Mouse (Mus musculus) naive thymus-derived CD4-positive, alpha-beta T cell, adult 2 months (primary cell): Measurements from ENCODE around the gene Fuca2.
"Not testable (repeated sequence)": the region's sequence is repeated elsewhere in the genome, so short reads cannot be mapped to it uniquely, and the experiment has no call there.

Experiments
- DNase-seq: peaks from one replicate; pipeline ENCODE4 v3.0.0-alpha.2; 2011; ENCODE audit warnings: low read depth

Fuca2 gene

GRCm38 (mm10) chr10:13499331-13499730 lies at the start of gene Fuca2:
TSS of gene Fuca2 (plus strand) at chr10:13499540.
- DNase-seq: peak; percentile 22

GRCm38 (mm10) chr10:13451640-13452039 lies 47.7 kb upstream of the Fuca2 start:
- no peak for DNase-seq

- peak; percentile 29 for DNase-seq
These were observed 45.9 kb upstream of the Fuca2 start for GRCm38 (mm10) chr10:13453200-13453990.

GRCm38 (mm10) chr10:13464295-13464694 lies 35.0 kb upstream of the Fuca2 start:
- DNase-seq: not testable (repeated sequence)

GRCm38 (mm10) chr10:13466925-13467324 lies 32.4 kb upstream of the Fuca2 start:
- peak; percentile 27 for DNase-seq

GRCm38 (mm10) chr10:13468025-13468529 lies 31.3 kb upstream of the Fuca2 start:
- not testable (repeated sequence) for DNase-seq

GRCm38 (mm10) chr10:13470236-13470635 lies 29.1 kb upstream of the Fuca2 start:
- DNase-seq: no peak

GRCm38 (mm10) chr10:13473287-13473832 lies 26.0 kb upstream of the Fuca2 start:
- DNase-seq: no peak

- peak; percentile 62 for DNase-seq
These were observed 25.3 kb upstream of the Fuca2 start, which contains the start of gene Phactr2 for GRCm38 (mm10) chr10:13473833-13474567. TSS of gene Phactr2 (minus strand) at chr10:13474412.

GRCm38 (mm10) chr10:13474568-13474955 lies 24.8 kb upstream of the Fuca2 start:
- no peak for DNase-seq

GRCm38 (mm10) chr10:13475121-13475520 lies 24.2 kb upstream of the Fuca2 start:
- peak; percentile 31 for DNase-seq

- DNase-seq: no peak
These were observed 20.0 kb upstream of the Fuca2 start for GRCm38 (mm10) chr10:13479341-13479740.

- no peak for DNase-seq
These were observed 13.4 kb upstream of the Fuca2 start for GRCm38 (mm10) chr10:13485958-13486357.

- no peak for DNase-seq
These were observed 9.7 kb upstream of the Fuca2 start for GRCm38 (mm10) chr10:13489671-13490070.

GRCm38 (mm10) chr10:13493978-13494686 lies 5.2 kb upstream of the Fuca2 start:
- DNase-seq: no peak

GRCm38 (mm10) chr10:13496315-13496714 lies 3.0 kb upstream of the Fuca2 start:
- DNase-seq: no peak

- DNase-seq: no peak
These were observed 1.1 kb downstream of the Fuca2 start for GRCm38 (mm10) chr10:13500473-13500872.

- peak; percentile 85 for DNase-seq
These were observed 1.7 kb downstream of the Fuca2 start for GRCm38 (mm10) chr10:13500938-13501496.

- DNase-seq: peak; percentile 18
These were observed 2.2 kb downstream of the Fuca2 start for GRCm38 (mm10) chr10:13501533-13501932.

GRCm38 (mm10) chr10:13502371-13502770 lies 3.0 kb downstream of the Fuca2 start:
- DNase-seq: no peak

GRCm38 (mm10) chr10:13521857-13522256 lies 22.5 kb downstream of the Fuca2 start:
- DNase-seq: no peak

- DNase-seq: no peak
These were observed 28.8 kb downstream of the Fuca2 start for GRCm38 (mm10) chr10:13528155-13528554.
